Mouse (Mus musculus) kidney, adult 18-20 months (tissue): ENCODE measurements at regions not wholly inside any gene's neighbourhood (a gene's known extent, or its start where the extent isn't known, plus 50 kb on each side); places are given as distances from the start of the nearest gene placed in this dataset.
"Not testable (repeated sequence)": the region's sequence is repeated elsewhere in the genome, so short reads cannot be mapped to it uniquely, and the experiment has no call there.

Experiments used
- DNase-seq: peaks from one replicate; pipeline ENCODE4 v3.0.0; 2021

GRCm38 (mm10) chr12:107184426-107184825 lies 304.0 kb upstream of the 3110018I06Rik start:
- DNase-seq: no peak

- DNase-seq: no peak
Measured at GRCm38 (mm10) chr12:107186361-107186760, 302.1 kb upstream of the 3110018I06Rik start.

- no peak for DNase-seq
Measured at GRCm38 (mm10) chr12:107188055-107188454, 300.4 kb upstream of the 3110018I06Rik start.

GRCm38 (mm10) chr12:107198389-107199018 lies 289.9 kb upstream of the 3110018I06Rik start:
- no peak for DNase-seq

GRCm38 (mm10) chr12:107200903-107201302 lies 287.5 kb upstream of the 3110018I06Rik start:
- no peak for DNase-seq

- not testable (repeated sequence) for DNase-seq
Measured at GRCm38 (mm10) chr12:107208826-107209225, 279.6 kb upstream of the 3110018I06Rik start.

- no peak for DNase-seq
Measured at GRCm38 (mm10) chr12:107212826-107213225, 275.6 kb upstream of the 3110018I06Rik start.

GRCm38 (mm10) chr12:107216119-107216518 lies 272.3 kb upstream of the 3110018I06Rik start:
- DNase-seq: no peak

- DNase-seq: no peak
Measured at GRCm38 (mm10) chr12:107221276-107221970, 267.0 kb upstream of the 3110018I06Rik start.

GRCm38 (mm10) chr12:107222106-107222505 lies 266.3 kb upstream of the 3110018I06Rik start:
- no peak for DNase-seq

- DNase-seq: no peak
Measured at GRCm38 (mm10) chr12:107230097-107230496, 258.3 kb upstream of the 3110018I06Rik start.

- no peak for DNase-seq
Measured at GRCm38 (mm10) chr12:107231629-107232028, 256.8 kb upstream of the 3110018I06Rik start.

- no peak for DNase-seq
Measured at GRCm38 (mm10) chr12:107250747-107251470, 237.5 kb upstream of the 3110018I06Rik start.

GRCm38 (mm10) chr12:107251981-107252380 lies 236.5 kb upstream of the 3110018I06Rik start:
- no peak for DNase-seq

- no peak for DNase-seq
Measured at GRCm38 (mm10) chr12:107262076-107262475, 226.4 kb upstream of the 3110018I06Rik start.

GRCm38 (mm10) chr12:107262516-107262915 lies 225.9 kb upstream of the 3110018I06Rik start:
- DNase-seq: no peak

GRCm38 (mm10) chr12:107266696-107267095 lies 221.7 kb upstream of the 3110018I06Rik start:
- DNase-seq: no peak

GRCm38 (mm10) chr12:107285622-107286021 lies 202.8 kb upstream of the 3110018I06Rik start:
- DNase-seq: no peak

- no peak for DNase-seq
Measured at GRCm38 (mm10) chr12:107291377-107291776, 197.1 kb upstream of the 3110018I06Rik start.

- DNase-seq: no peak
Measured at GRCm38 (mm10) chr12:107307094-107307740, 181.2 kb upstream of the 3110018I06Rik start.

- DNase-seq: no peak
Measured at GRCm38 (mm10) chr12:107315446-107315845, 173.0 kb upstream of the 3110018I06Rik start.

GRCm38 (mm10) chr12:107322861-107323260 lies 165.6 kb upstream of the 3110018I06Rik start:
- DNase-seq: no peak

- no peak for DNase-seq
Measured at GRCm38 (mm10) chr12:107326101-107326500, 162.3 kb upstream of the 3110018I06Rik start.
